Mouse (Mus musculus): ENCODE data around the gene Mapk10. TPM values are rescaled to one million over a fixed set of nuclear protein-coding genes. Genes with fewer than 3 reads are reported as not detected.

The Mapk10 gene
- total RNA-seq, 2 experiments from 2014 or later: 11.9 to 14.9 TPM

GRCm38 (mm10) chr5:102858047-102858446 lies 353.1 kb downstream of the Mapk10 start:
- DNase-seq: no peak

Other genes starting within 250 kb of the Mapk10 start
- 10 to 100 TPM; 16.3 to 17.4 TPM for gene Ptpn13, start 213.9 kb upstream of the Mapk10 start, total RNA-seq (2021)

Measured in adrenal gland, postnatal 10 days (tissue).